Mouse (Mus musculus): ENCODE data around the gene Tmem117.

DNA sequence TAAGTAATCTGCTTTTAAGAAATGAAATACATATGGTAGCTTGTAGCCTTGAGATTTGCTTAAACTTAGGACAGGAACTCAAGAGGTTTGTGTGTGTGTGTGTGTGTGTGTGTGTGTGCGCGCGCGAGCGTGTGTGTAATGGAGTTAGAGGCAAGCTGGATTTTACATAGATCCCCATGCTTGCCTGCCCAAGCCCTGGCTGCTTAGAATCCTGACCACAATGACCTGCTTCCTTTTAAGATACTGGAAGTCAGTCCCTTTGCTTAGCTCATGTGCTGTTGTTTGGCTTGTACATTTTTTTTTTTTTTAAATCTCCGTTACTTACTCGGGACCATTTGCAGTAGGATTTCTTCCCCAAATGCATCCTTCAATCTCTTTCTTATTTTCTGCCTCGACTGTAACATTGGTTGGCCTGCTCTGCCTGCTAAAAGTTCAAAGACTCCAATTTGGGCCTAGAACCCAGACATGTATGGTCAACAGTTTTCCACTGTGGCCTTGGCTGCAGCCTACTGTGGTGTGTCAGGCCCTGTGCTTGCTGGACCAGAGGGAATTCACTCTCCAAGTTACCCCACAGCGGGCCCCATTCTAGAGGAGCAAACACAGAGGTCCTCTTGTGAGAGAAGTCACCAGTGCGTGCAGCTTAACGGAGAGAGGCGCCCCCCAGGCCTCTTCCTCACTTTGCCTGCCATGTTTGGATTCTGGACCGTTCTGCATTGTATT, 29.5 kb downstream of the Tmem117 start:
- TF ChIP-seq CTCF (IDR thresholded peaks at IDR 0.05; ENCODE audit: extremely low read depth, insufficient read depth, low read length) = no peak
- no peak for TF ChIP-seq POLR2A (IDR thresholded peaks at IDR 0.05; ENCODE audit: extremely low read depth, insufficient read depth, low read length)

Data from cortical plate, adult 2 months (tissue).